Mouse (Mus musculus) heart, adult 2 months (tissue): ENCODE data around the gene Baz2a.

Experiments
- CTCF ChIP-seq: fragments of 200-600 bp; IDR thresholded peaks from 2 replicates; pipeline ENCODE4 v1.8.1; 2022; ENCODE audit warnings: antibody characterized with exemption, mild to moderate bottlenecking, moderate library complexity
- EP300 ChIP-seq: fragments of 200-500 bp; IDR thresholded peaks from 2 replicates; pipeline ENCODE4 v1.6.1; 2011; ENCODE audit warnings: low read depth, low read length, control low read depth; ENCODE audit not compliant: insufficient read depth

- TF ChIP-seq CTCF (no peak), EP300 (0 out of 2 replicates have a peak, but pooled peaks have one; percentile 12)
Observed at GRCm38 (mm10) chr10:128131297-128131696, 39.9 kb downstream of the Baz2a start.
